Mouse (Mus musculus) adrenal gland, postnatal 4 days (tissue): ENCODE data around the gene Sec22b. TPM values are rescaled to one million over a fixed set of nuclear protein-coding genes. Genes with fewer than 3 reads are reported as not detected.

Experiments used
- DNase-seq, 2 experiments: peaks; one replicate each; pipeline ENCODE4 v3.0.0; 2021 to 2022; ENCODE audit warnings: low spot score in 2 of 2, mixed read lengths in 2 of 2
- total RNA-seq, 2 experiments: library from RNA; stranded (reverse); gene quantifications; 2 replicates each; pipeline ENCODE4 v1.2.3; 2021

Sec22b gene
- total RNA-seq, 2 experiments from 2014 or later: 123 TPM

GRCm38 (mm10) chr3:97939626-97940510 lies 38.9 kb downstream of the Sec22b start:
- no peak for DNase-seq

GRCm38 (mm10) chr3:97940511-97941204 lies 39.7 kb downstream of the Sec22b start:
- DNase-seq: no peak

GRCm38 (mm10) chr3:97941440-97942259 lies 40.7 kb downstream of the Sec22b start:
- no peak for DNase-seq

- no peak for DNase-seq
Measured at GRCm38 (mm10) chr3:97942260-97942950, 41.4 kb downstream of the Sec22b start.

- no peak for DNase-seq
Measured at GRCm38 (mm10) chr3:97944462-97944861, 43.5 kb downstream of the Sec22b start.

- no peak for DNase-seq
Measured at GRCm38 (mm10) chr3:97946439-97946838, 45.4 kb downstream of the Sec22b start.

GRCm38 (mm10) chr3:97948518-97948917 lies 47.5 kb downstream of the Sec22b start:
- no peak for DNase-seq

GRCm38 (mm10) chr3:97949946-97950345 lies 49.0 kb downstream of the Sec22b start:
- no peak for DNase-seq

GRCm38 (mm10) chr3:97951134-97951533 lies 50.1 kb downstream of the Sec22b start:
- no peak for DNase-seq

- no peak for DNase-seq
Measured at GRCm38 (mm10) chr3:97953196-97953595, 52.2 kb downstream of the Sec22b start.

GRCm38 (mm10) chr3:97956322-97956721 lies 55.3 kb downstream of the Sec22b start:
- no peak for DNase-seq

GRCm38 (mm10) chr3:97956926-97957325 lies 55.9 kb downstream of the Sec22b start:
- DNase-seq: no peak

GRCm38 (mm10) chr3:97960783-97961594 lies 60.0 kb downstream of the Sec22b start:
- DNase-seq: no peak

- DNase-seq: no peak
Measured at GRCm38 (mm10) chr3:97961962-97962361, 61.0 kb downstream of the Sec22b start.

GRCm38 (mm10) chr3:97964878-97965353 lies 63.9 kb downstream of the Sec22b start:
- DNase-seq: no peak

GRCm38 (mm10) chr3:97967627-97968026 lies 66.6 kb downstream of the Sec22b start:
- DNase-seq: no peak

GRCm38 (mm10) chr3:97968191-97968590 lies 67.2 kb downstream of the Sec22b start:
- no peak for DNase-seq

- DNase-seq: no peak
Measured at GRCm38 (mm10) chr3:97969019-97969418, 68.0 kb downstream of the Sec22b start.

GRCm38 (mm10) chr3:97971117-97971516 lies 70.1 kb downstream of the Sec22b start:
- DNase-seq: no peak

- no peak for DNase-seq
Measured at GRCm38 (mm10) chr3:97972200-97972599, 71.2 kb downstream of the Sec22b start.
